Comparison of ENCODE assay signal across 11 mouse cellular contexts in genomic region chr12:61175331-61175730, GRCm38 (mm10).
A peak's percentile ranks its signal among the peaks of the same experiment; 100 is the strongest.
DNase-seq lines count a peak whose midpoint lies in the region; ATAC-seq and TF ChIP-seq lines count a peak whose summit lies in the region.
"Had no signal": no experiment of that assay in that cellular context is flagged by ENCODE, and none has a peak within 500 bp of the region (broad histone marks: within the 10 kb centered on the region; RNA-seq: fewer than 3 reads in every experiment).

No protein-coding gene starts in this region.

- H3K4me3 ChIP-seq in kidney, adult 2 months (ENCODE audit: insufficient read depth, low read depth, low read length) = no peak overlapping the region
- H3K4me3 ChIP-seq in kidney, embryonic 14.5 days (ENCODE audit: low read length) = no peak overlapping the region
- H3K4me3 ChIP-seq in embryonic facial prominence, embryonic 11.5 days (ENCODE audit: low read depth, low read length) = no peak overlapping the region
- H3K4me3 ChIP-seq: embryonic facial prominence, embryonic 15.5 days had no signal

- H3K27ac ChIP-seq in kidney, adult 2 months (ENCODE audit: insufficient read depth, low read depth, low read length) = no peak overlapping the region
- no peak overlapping the region for H3K27ac ChIP-seq in kidney, embryonic 14.5 days (ENCODE audit: low read depth, low read length)
- H3K27ac ChIP-seq in embryonic facial prominence, embryonic 11.5 days (replicated peaks; ENCODE audit: low read depth, low read length) = no peak overlapping the region
- H3K27ac ChIP-seq: embryonic facial prominence, embryonic 15.5 days had no signal

- no peak for TF ChIP-seq CTCF in kidney, adult 2 months (conservative IDR thresholded peaks at IDR 0.05; ENCODE audit: insufficient read depth, insufficient read length, low read depth, low read length)

- no peak for TF ChIP-seq POLR2A in kidney, adult 2 months (IDR thresholded peaks at IDR 0.05; ENCODE audit: low read depth, low read length)

- no peak overlapping the region for H3K4me2 ChIP-seq in kidney, embryonic 14.5 days (replicated peaks; ENCODE audit: low read depth, low read length)
- no peak overlapping the region for H3K4me2 ChIP-seq in embryonic facial prominence, embryonic 11.5 days (ENCODE audit: low read depth, low read length)
- H3K4me2 ChIP-seq: embryonic facial prominence, embryonic 15.5 days; heart, embryonic 11.5 days had no signal

- H3K9ac ChIP-seq in kidney, embryonic 14.5 days (ENCODE audit: low read depth, low read length) = no peak overlapping the region
- no peak overlapping the region for H3K9ac ChIP-seq in embryonic facial prominence, embryonic 11.5 days (replicated peaks; ENCODE audit: low read length)
- H3K9ac ChIP-seq: embryonic facial prominence, embryonic 15.5 days had no signal

- H3K36me3 ChIP-seq in kidney, adult 2 months (ENCODE audit: control insufficient read depth, insufficient read depth, low read length) = no peaks in the 10 kb centered on the region
- no peaks in the 10 kb centered on the region for H3K36me3 ChIP-seq in kidney, embryonic 14.5 days (ENCODE audit: control insufficient read depth, insufficient read depth, low read length)
- no peaks in the 10 kb centered on the region for H3K36me3 ChIP-seq in embryonic facial prominence, embryonic 11.5 days (replicated peaks; ENCODE audit: control insufficient read depth, insufficient read depth, low read depth, low read length)
- H3K36me3 ChIP-seq: embryonic facial prominence, embryonic 15.5 days had no signal

- no peak for ATAC-seq in kidney, embryonic 14.5 days (ENCODE audit: low FRiP score, low TSS enrichment)
- ATAC-seq in embryonic facial prominence, embryonic 11.5 days (replicated peaks; ENCODE audit: insufficient number of reproducible peaks, low FRiP score, low TSS enrichment, low read depth) = no peak

- peak; percentile 23 for DNase-seq in kidney, adult 2 months
- DNase-seq in urinary bladder, postnatal 25 days (ENCODE audit: low spot score) = peak; percentile 3
- DNase-seq in urinary bladder, postnatal 36 days (ENCODE audit: low spot score in 2 of 2) = no peak
- peak; percentile 78 for DNase-seq in embryonic facial prominence, embryonic 11.5 days (ENCODE audit: low spot score)
- DNase-seq in layer of hippocampus, adult 11-12 months (ENCODE audit: low spot score) = no peak
- DNase-seq in layer of hippocampus, adult 18-20 months (ENCODE audit: low spot score in 2 of 2) = no peak
- no peak for DNase-seq in cerebellum, adult 11-12 months
- DNase-seq: right cerebral cortex, postnatal 14 days had no signal

- no peaks in the 10 kb centered on the region for H3K9me3 ChIP-seq in kidney, embryonic 14.5 days (ENCODE audit: control insufficient read depth, low read length)
- H3K9me3 ChIP-seq in embryonic facial prominence, embryonic 11.5 days (replicated peaks; ENCODE audit: control insufficient read depth, low read length) = no peaks in the 10 kb centered on the region
- H3K9me3 ChIP-seq: embryonic facial prominence, embryonic 15.5 days had no signal

- no peaks in the 10 kb centered on the region for H3K4me1 ChIP-seq in kidney, adult 2 months (ENCODE audit: control insufficient read depth, insufficient read depth, low read length)
- H3K4me1 ChIP-seq in kidney, embryonic 14.5 days (ENCODE audit: control insufficient read depth, insufficient read depth, low read length) = no peaks in the 10 kb centered on the region
- no peaks in the 10 kb centered on the region for H3K4me1 ChIP-seq in embryonic facial prominence, embryonic 11.5 days (ENCODE audit: control insufficient read depth, insufficient read depth, low read length)
- H3K4me1 ChIP-seq: embryonic facial prominence, embryonic 15.5 days had no signal

- no peaks in the 10 kb centered on the region for H3K27me3 ChIP-seq in kidney, adult 2 months (replicated peaks; ENCODE audit: control insufficient read depth, insufficient read depth, low read length)
- H3K27me3 ChIP-seq in kidney, embryonic 14.5 days (ENCODE audit: control insufficient read depth, insufficient read depth, low read length) = no peaks in the 10 kb centered on the region
- no peaks in the 10 kb centered on the region for H3K27me3 ChIP-seq in embryonic facial prominence, embryonic 11.5 days (ENCODE audit: control insufficient read depth, insufficient read depth, low read length)
- H3K27me3 ChIP-seq: embryonic facial prominence, embryonic 15.5 days had no signal

- 38% methylated on average over 4 of the region's 4 CpGs for WGBS in kidney, adult 2 months
- 43% methylated on average over 4 of the region's 4 CpGs for WGBS in kidney, embryonic 14.5 days
- WGBS in embryonic facial prominence, embryonic 11.5 days = 53% methylated on average over 4 of the region's 4 CpGs

Comparison
In these comparisons a context has a peak if more than half of its experiments do, and no peak if none do; other contexts are left out.
1. DNase-seq: peak in kidney, adult 2 months (single experiment), urinary bladder, postnatal 25 days (single experiment) and embryonic facial prominence, embryonic 11.5 days (single experiment); none in urinary bladder, postnatal 36 days (0 of 2), layer of hippocampus, adult 11-12 months (single experiment), layer of hippocampus, adult 18-20 months (0 of 2) and cerebellum, adult 11-12 months (single experiment).